Mouse (Mus musculus): ENCODE measurements around the gene Wnt7a.

Wnt7a gene

GRCm38 (mm10) chr6:91339612-91340246 lies 71.4 kb downstream of the Wnt7a start:
- CTCF ChIA-PET = interaction anchor here (0.6 kb wide), 1 partner anchor 35 kb away, joined by 3 read pairs; no protein-coding TSS in a partner anchor

- CTCF ChIA-PET = no interaction called here
These were observed 75.7 kb downstream of the Wnt7a start for GRCm38 (mm10) chr6:91335470-91335869.

GRCm38 (mm10) chr6:91331886-91332285 lies 79.3 kb downstream of the Wnt7a start:
- CTCF ChIA-PET = no interaction called here

GRCm38 (mm10) chr6:91325556-91325955 lies 85.6 kb downstream of the Wnt7a start:
- CTCF ChIA-PET = no interaction called here

- CTCF ChIA-PET = no interaction called here
These were observed 86.4 kb downstream of the Wnt7a start for GRCm38 (mm10) chr6:91324752-91325151.

GRCm38 (mm10) chr6:91322001-91322772 lies 89.0 kb downstream of the Wnt7a start:
- CTCF ChIA-PET = no interaction called here
